Mouse (Mus musculus): ENCODE data around the gene Atg10.

- TF ChIP-seq CTCF (IDR thresholded peaks at IDR 0.05; ENCODE audit: low read depth) (no peak), EP300 (IDR thresholded peaks at IDR 0.05; ENCODE audit: low read depth) (no peak)
These were observed 183.3 kb downstream of the Atg10 start for GRCm38 (mm10) chr13:91040421-91040820.
